Mouse (Mus musculus) stomach, adult 2 months (tissue): ENCODE data around the gene Olfr491. TPM values are rescaled to one million over a fixed set of nuclear protein-coding genes. Genes with fewer than 3 reads are reported as not detected.

ENCODE experiments used
- polyA plus RNA-seq: library from polyadenylated mRNA; depleted of rRNA; stranded (reverse); fragments of >200 nt; gene quantifications from 2 replicates; pipeline ENCODE4 v1.2.3, GENCODE M21; 2012; rRNA removed

Olfr491 gene
- not detected in 2 replicates for polyA plus RNA-seq

DNA sequence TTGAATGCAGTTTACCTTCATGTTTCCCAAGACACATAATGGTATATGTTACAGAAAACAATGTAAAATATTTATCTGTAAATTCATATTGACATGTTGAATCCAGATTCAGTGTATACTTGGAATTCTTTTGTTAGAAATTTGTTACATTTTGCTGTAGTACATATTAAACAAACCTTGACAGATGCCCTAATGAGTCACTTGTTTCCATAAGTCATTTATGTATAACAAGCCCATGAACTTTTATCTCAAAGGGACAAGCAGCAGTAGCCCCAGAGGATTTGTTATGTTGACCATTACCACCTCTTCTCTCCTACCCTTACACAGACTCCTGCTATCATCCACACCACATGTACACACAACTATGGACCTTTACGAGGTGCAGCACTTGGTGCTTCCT, at the start of gene Olfr491:
Gene Olfr491 (plus strand): TSS at position 301 of the 400 bp plus-strand sequence.

DNA sequence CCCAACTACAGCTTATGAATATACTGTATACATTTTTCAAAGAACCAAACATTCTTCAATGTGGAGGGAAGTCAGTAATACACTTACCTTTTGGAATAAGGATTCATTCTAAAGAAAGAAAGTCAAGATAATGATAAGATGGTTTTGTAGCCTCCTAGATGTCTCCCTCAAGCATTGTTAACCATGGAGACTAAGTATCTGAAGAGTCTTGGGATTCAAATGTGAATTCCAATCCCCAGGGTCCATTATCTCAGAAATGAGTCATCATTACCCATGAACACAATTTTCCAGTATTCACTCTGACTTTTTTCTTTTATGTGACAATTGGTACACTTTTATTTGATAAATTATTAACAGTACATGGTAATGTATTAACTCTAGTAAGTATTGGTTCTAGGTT, 24.4 kb upstream of the Olfr491 start, which contains the start of gene Olfr490:
Gene Olfr490 (minus strand): TSS at position 101 of the 400 bp plus-strand sequence.

DNA sequence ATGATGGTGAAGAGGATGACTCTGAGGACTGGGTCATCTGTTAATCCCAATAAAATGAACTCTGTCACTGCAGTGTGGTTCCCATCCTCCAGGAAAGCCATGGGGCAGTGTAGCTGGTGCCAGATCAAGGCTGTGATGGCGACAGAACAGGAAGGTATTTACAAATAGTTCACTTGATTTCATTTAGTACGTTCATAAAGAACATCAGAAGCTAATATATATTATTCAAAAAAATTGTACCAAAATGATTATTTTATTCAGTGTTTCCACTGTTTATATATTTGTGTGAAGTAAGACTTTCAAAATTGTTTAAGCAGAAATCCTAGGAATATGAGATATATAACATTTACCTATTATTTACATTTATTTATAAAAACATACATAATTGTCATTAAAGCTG, 10.3 kb downstream of the Olfr491 start, which contains the start of gene Olfr492:
Gene Olfr492 (minus strand): TSS at position 101 of the 400 bp plus-strand sequence.

DNA sequence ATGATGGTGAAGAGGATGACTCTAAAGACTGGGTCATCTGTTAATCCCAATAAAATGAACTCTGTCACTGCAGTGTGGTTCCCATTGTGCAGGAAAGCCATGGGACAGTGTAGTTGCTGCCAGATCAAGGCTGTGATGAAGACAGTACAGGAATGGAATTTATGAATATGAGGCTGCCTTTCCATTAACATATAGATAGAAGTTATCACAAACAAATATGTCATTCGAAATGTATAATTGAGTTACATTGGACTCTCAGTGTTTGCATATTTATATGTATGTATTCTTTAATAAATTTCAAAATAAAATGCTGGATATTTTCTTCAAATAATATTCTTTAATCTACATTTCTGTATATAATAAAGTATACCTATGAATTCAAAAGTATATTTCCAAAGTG, 33.6 kb downstream of the Olfr491 start, which contains the start of gene Olfr493:
Gene Olfr493 (minus strand): TSS at position 101 of the 400 bp plus-strand sequence.

DNA sequence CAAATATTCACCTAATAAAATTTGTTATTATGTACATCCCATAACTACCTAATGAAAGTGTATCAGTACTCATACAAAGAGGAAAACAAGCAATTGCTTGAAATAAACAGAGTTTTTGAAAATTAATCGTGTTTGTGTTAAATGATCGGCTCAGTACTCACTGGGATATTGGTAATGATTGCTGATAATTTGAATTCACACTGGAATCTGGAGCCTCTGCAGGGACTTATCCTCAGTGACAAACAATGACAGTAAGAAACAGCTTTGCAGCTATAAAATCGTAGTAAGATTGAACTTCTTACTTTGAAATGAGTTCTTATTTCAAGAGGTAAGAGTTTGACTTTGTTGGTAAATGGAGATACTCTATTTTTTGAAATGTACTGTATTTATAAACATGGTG, 51.8 kb downstream of the Olfr491 start, which contains the start of gene Olfr494:
Gene Olfr494 (plus strand): TSS at position 301 of the 400 bp plus-strand sequence.

Other genes starting within 250 kb of the Olfr491 start
- gene Olfr480, start 246.1 kb upstream of the Olfr491 start, polyA plus RNA-seq, result not detected in 2 replicates
- not detected in 2 replicates for gene Olfr481, start 233.6 kb upstream of the Olfr491 start, polyA plus RNA-seq
- not detected in 2 replicates for gene Olfr482, start 215.9 kb upstream of the Olfr491 start, polyA plus RNA-seq
- not detected in 2 replicates for gene Olfr483, start 212.6 kb upstream of the Olfr491 start, polyA plus RNA-seq
- not detected in 2 replicates for gene Olfr484, start 186.0 kb upstream of the Olfr491 start, polyA plus RNA-seq
- not detected in 2 replicates for gene Olfr485, start 153.6 kb upstream of the Olfr491 start, polyA plus RNA-seq
- gene Olfr486, start 140.7 kb upstream of the Olfr491 start, polyA plus RNA-seq, result not detected in 2 replicates
- not detected in 2 replicates for gene Olfr487, start 98.8 kb upstream of the Olfr491 start, polyA plus RNA-seq
- gene Olfr488, start 55.1 kb upstream of the Olfr491 start, polyA plus RNA-seq, result not detected in 2 replicates
- gene Olfr490, start 24.5 kb upstream of the Olfr491 start, polyA plus RNA-seq, result not detected in 2 replicates
- not detected in 2 replicates for gene Olfr492, start 10.2 kb downstream of the Olfr491 start, polyA plus RNA-seq
- not detected in 2 replicates for gene Olfr493, start 33.5 kb downstream of the Olfr491 start, polyA plus RNA-seq
- not detected in 2 replicates for gene Olfr494, start 51.9 kb downstream of the Olfr491 start, polyA plus RNA-seq
- gene Olfr495, start 79.7 kb downstream of the Olfr491 start, polyA plus RNA-seq, result not detected in 2 replicates
- not detected in 2 replicates for gene Olfr497, start 107.0 kb downstream of the Olfr491 start, polyA plus RNA-seq
- gene Olfr498, start 151.9 kb downstream of the Olfr491 start, polyA plus RNA-seq, result not detected in 2 replicates
- gene Olfr502, start 211.6 kb downstream of the Olfr491 start, polyA plus RNA-seq, result not detected in 2 replicates
- gene Olfr503, start 231.1 kb downstream of the Olfr491 start, polyA plus RNA-seq, result not detected in 2 replicates